Mouse (Mus musculus): ENCODE data around the gene Col19a1.
A peak's percentile ranks its signal among the peaks of the same experiment; 100 is the strongest.

Gene Col19a1

DNA sequence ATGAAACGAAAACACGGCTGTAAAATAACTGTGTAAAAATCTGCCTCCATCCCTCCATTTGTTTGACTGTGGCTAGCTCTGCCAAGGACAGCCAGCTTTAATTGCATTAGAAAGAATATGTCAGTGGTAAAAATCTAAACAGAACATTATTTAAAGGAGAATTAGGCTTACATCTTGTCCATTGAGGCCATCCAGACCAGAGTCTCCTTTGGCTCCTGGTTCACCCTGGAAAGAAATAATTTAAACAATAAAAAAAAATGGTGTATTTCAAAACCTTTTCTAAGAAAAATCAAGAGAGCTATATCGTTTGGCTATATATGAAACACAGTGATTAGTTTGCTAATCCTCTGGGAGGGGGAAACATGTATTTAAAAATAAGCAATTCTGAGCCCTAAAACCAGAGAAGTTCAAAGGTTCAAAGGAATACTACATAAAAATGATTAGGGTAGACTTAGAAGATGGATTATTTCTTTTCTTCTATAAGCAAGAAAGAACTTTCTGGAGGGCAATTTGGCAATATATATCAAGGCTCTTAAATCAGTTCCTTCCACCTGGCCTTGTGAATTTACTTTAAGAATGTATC, 125.9 kb downstream of the Col19a1 start:
- no peak for DNase-seq (ENCODE audit: low read depth, low spot score)

DNA sequence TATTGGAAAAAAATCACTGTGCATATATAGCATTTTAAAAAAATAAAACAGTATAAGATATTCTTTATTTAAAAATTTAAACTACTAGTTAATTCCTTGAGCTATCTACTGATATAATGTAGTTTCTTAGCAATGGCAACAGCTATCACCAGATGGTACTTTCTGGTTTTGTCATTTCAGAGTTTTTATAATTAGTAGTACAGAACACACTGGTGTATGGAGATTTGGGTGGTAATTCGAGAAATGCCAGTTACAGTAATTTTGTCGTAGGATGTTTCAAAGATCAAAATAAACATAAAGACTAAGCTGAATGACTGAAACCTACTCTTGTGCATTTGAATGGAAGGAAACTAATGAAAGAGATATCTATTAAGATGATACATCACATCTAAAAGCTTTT, 129.3 kb downstream of the Col19a1 start:
- no peak for DNase-seq (ENCODE audit: low read depth, low spot score)

DNA sequence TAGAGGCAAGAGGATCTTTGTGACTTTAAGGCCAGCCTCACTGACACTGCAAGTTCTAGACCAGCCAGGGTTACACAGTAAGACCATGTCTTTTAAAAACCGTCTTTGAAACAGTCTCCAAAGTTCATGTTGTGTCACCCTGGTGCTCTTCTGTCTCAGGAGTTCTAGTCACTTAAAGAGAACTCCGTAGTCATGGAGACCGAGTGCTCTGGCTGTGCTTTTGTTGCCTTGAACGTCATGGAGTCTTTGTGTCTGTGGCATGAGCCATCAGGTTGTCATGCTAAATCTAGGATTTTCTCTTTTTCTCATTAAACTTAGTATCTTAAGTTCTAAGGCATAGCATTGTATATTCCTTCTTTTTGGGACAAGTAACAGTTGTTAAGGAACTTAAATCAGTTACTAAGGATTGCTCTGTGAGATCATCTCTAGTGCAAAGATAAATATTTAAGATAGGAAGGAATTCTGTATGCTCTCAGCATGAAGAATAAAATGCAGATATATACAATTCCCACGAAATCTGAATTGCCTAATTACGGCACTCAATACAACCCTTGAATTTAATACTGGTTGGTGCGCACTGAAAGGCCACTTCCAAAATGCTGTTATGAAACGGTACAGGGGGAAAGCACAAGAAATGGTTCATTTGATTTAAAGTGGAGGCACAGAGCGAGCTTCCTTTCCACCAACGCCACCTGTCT, 134.6 kb downstream of the Col19a1 start:
- DNase-seq (ENCODE audit: low read depth, low spot score) = no peak

DNA sequence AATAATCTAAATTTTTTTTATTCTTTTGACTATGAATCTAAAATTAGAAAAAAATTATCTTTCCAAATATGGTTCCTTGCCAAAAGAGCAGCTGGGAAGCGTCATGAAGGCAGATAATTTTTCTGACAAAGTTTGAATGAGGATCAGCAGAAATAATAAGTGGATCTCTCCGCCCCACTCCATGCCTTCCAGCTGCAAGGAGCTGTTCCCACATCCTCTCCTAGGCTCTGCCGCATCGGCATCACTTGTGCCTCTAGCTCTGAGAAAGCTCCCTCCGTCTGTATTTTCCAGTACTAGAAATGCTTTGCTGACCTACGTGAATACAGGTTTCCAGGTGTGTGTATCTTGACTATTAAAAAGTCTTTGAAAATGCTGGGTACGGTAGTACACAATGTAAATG, 135.1 kb downstream of the Col19a1 start:
- no peak for DNase-seq (ENCODE audit: low read depth, low spot score)

DNA sequence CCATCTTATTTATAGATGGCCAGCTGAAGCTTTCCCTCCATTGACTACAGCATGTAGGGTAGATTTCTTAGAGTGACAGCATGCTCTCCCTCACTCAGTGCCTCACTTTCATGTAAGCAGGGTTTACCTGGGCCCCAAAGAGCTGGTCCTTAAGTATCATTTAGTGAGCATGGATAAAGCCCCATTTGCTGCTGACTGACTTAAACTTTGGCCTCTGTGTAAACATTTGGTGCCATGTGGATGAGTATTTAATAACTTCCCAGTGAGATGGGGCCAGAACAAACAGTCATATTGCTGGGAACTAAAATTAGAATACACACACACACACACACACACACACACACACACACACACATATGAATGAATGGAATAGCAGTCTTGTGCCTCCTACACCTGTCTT, 149.8 kb downstream of the Col19a1 start:
- no peak for DNase-seq (ENCODE audit: low read depth, low spot score)

DNA sequence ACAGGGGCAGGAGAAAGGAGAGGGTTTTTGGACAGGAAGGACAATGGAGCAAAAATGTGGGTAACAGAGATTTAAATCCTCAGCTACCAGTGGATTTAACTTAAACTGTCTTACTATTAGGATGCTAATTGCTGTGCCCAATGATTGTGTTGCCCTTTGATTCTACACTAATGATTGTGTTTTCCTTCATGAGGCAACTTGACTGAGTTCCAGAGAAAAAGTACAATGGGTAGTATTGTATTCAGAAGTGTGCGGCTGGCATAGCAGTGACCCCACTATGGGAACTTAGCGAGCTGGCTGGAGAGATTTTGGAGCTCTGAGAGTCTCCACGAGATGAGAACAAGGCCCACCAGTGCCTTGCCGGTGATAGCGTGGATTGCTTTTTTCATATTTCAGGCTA, 159.0 kb downstream of the Col19a1 start:
- DNase-seq (ENCODE audit: low read depth, low spot score) = no peak

DNA sequence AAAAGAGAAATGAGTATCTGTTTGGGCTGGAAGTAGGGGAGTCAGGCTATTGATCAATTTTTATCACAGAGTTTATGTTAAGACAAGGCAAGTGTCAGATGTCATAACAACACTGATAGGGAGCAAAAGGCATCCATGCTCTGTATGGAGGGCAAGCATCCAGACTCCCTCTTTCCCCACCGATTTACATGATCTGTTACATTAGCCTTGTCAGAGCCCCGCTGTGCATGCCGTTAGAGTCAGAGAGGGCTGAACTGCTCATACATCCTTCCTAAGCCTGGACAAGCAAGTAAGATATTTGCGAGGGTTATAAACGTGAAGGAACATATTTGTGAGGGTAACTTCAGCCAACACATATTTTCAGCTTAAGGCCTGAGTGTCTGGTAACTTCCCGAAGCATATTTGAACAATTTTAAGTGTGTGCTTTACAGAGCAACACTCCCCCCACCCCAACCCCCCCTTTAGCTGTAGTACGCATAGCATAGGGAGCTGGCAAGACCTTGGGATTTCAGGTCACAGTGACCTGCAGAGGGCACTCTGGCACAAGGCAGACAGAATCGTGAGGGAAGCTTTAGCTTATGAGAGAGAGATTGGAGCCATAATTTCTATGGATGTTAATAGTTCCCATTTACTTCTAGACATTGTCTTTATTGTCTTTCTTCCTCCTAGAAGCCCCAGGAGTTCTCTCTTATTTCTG, 209.0 kb downstream of the Col19a1 start:
- DNase-seq (ENCODE audit: low read depth, low spot score) = peak; percentile 16

DNA sequence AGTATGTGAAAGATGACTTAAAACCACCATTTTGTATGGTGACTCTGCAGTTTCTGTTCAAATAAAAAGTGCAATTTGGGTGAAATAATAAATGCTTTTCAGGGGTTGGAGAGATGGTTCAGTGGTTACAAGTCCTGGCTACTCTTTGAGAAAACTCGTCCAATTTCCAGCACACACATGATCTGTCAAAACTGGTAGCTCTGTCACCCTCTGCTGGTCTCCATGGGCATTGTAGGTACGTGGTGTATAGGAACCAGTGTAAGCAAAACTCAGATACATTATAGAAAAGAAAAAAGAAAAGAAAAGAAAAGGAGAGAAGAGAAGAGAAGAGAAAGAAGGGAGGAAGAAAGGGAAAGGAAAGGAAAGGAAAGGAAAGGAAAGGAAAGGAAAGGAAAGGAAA, 212.4 kb downstream of the Col19a1 start:
- peak; percentile 15 for DNase-seq (ENCODE audit: low read depth, low spot score)

DNA sequence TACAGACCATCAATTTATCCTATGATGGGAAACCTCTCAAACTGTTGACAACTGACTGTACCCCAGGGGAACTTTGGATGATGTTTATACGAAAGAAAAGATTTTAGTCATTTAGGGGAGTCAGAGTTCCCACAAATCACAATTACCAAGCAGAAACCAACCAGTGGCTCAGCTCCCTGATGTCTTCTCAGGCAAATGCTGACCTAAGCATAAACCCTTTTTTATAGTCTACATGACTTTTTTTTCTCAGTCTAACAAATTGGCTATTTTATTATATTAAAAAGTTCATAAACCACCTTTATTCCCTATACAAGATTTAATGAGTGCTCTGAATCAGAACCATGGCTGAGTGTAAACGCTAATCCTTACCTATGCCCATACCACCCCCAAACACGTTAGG, 213.6 kb downstream of the Col19a1 start:
- no peak for DNase-seq (ENCODE audit: low read depth, low spot score)

DNA sequence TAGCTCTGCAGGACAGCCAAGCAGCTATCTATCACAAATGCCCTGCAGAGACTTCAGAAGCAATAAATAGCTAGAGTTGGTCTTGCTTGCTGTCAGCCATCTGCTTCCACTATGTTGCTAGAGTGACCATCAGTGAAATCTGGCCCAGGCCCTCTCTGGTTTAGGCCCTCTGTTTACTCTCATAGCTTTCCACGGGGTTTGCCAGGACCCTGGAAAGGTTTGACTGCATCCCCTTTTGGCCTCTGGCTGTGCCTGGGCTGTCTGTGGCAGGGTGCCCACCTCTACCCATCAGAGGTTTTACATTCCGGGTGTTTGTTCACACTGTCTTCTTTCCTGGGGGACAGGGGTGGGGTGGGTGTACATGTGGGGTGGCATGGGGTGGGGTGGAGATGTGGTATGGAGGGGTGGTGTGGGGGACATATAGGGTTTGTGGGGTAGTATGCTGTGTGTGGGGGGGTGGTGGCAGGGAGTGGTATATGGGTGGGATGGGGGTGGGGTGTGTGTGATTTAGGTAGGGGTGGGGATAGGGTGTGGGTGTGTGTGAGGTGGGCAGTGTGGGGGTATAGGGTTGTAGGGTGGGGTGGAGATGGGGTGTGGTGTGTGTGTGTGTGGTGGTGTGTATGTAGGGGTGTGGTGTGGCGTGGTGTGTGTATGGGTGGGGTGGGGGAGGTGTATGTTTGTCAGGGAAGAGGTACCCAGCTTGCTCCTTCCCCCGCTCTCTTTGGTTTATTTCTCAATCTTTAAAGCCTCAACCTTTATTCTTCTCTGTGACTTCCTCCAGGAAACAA, 214.6 kb downstream of the Col19a1 start:
- DNase-seq (ENCODE audit: low read depth, low spot score) = no peak

DNA sequence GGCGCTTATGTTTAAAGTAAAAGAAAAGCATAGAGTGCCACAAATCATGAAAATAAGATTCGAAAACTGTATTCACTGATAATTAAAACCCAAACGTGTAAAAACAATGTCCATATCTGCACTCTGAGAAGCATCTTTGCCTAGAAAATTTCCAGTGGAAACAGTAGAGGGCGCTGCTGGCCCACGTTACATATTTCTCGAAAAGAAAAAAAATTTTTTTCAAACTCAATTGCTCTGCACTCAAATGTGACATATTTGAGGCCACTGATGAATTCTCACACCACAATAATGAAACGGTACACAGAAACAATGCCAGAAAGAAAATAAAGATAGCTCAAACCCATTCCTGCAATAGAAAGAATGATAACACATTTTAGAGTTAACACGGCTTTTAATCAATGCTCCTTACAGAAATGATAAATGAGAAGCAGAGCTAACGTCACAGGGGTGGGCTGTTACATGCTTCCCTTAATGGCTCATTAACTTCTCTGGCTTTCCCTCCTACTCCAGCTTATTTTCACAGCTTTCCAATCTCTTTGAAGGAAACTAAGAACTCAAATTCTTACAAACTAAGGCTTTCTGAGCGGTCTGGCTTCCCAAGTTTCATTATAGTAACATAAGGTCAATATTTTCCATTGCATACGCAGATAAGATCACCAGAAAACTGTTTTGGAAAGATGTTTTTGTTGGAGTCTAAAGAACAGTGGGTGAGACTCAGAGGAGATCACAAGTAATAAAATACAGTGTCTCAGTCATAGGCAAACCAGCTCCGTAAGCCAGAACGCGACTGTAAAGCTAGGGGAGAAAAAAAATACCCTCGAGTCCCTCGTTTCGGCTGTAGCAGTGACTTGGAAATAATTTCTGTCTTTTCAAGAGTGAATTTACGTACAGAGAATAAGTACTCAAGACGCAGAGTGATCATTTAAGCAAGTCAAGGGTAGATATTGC, 219.4 kb downstream of the Col19a1 start:
- no peak for DNase-seq (ENCODE audit: low read depth, low spot score)

DNA sequence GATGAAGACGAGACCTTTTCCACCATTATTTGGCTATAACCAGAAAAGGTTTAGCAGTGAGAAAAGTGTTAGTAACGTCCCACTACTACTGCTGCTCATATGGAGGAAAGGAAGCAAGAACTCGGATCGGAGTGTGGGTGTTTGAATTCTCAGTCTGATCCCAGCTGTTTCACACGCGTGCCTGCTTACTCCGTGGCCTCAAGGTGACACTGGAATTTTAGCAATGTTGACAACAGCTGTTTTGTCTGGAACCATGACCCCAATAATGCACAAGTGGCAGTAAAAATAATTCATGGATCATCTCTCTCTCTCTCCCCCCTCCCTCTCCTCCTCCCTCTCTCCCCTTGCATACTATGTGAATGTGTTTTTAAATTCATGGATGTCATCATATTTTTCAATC, 222.5 kb downstream of the Col19a1 start:
- no peak for DNase-seq (ENCODE audit: low read depth, low spot score)

DNA sequence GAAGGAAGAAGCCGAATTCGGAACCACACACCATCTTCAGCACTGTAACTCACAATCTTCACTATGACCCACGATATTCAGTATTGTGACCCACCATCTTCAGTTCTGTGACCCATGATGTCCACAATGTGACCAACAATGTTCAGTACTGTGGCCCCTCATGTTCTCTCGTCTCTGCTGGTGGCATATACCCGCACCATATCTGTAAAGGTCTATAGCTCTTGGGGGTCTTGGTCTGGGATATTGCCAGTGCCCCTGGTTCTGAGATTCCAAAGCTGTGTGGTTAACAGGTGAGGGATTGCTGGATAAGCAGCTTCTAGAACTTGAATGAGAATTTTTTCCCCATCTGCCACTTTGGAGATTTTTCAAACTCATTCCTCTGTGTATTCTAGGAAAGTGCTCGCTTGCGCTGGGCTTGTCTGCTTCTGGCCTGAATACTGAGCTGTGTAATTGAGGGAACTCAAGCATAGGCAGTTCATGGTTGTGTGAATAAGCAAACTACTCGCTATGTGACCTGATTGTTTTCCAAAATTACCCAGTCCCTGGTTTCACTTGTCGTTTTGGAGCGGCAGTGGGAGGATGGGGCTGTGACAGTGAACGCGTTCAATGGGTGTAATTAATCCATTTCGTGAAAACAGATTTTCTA, 225.2 kb downstream of the Col19a1 start:
- peak; percentile 18 for DNase-seq (ENCODE audit: low read depth, low spot score)

DNA sequence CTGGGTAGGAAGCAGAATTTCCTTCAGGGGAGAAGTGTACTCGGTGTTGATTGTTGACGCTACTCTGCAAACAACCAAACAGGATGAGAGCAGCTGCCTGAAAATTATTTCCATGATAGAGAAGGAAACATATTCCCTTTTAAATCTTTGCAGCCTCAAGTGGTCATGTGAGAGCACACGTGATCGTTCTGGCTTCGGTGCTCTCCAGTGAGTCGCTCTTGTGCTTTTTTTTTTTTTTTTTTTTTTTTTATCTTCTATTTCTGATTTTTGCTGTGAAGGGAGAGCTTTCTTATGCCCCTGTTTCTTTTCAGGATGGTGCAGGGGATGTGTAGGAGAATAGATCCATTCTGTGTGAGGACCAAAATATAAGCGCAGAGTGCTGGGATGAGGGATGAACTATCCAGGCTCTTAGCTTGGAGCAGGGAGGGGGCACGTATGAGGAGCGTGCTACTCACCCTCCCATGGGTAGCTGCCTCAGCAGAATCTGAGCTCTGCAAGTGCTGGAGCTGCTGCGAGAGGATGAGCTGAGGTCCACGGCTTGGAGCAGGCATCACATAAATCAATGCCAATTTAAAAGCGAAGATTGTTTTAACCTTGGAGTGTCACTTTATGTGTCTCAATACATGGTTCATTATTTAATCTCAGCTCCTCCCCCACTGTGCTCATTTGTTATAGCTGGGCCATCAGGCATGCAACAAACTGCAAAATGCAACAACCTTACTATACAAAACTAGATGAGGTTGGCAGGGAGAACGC, 237.6 kb downstream of the Col19a1 start:
- DNase-seq (ENCODE audit: low read depth, low spot score) = no peak

DNA sequence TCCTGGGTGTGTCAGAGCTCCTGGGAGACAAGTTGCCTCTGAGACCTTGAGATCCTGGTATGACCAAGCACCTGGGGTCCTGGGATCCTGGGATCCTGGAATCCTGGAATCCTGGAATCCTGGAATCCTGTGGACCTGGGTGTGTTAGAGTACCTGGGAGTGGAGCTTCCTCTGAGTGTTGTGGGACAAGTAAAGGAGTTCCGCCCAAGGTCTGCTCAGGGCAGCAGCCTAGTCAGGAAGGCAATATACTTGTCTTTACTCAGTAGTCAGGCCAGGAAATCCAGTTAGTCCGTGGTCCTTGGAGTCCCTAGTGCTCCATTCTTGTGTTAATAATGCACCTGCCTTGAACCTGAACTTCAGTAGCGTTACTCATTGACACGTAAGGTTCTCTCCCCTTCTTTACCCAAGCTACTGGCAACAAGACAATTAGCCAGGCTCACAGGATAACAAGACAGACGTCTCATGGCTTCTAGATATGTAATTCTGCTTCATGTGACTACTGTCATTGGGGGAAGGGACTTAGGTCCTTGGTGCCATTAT, 239.6 kb downstream of the Col19a1 start:
- no peak for DNase-seq (ENCODE audit: low read depth, low spot score)

DNA sequence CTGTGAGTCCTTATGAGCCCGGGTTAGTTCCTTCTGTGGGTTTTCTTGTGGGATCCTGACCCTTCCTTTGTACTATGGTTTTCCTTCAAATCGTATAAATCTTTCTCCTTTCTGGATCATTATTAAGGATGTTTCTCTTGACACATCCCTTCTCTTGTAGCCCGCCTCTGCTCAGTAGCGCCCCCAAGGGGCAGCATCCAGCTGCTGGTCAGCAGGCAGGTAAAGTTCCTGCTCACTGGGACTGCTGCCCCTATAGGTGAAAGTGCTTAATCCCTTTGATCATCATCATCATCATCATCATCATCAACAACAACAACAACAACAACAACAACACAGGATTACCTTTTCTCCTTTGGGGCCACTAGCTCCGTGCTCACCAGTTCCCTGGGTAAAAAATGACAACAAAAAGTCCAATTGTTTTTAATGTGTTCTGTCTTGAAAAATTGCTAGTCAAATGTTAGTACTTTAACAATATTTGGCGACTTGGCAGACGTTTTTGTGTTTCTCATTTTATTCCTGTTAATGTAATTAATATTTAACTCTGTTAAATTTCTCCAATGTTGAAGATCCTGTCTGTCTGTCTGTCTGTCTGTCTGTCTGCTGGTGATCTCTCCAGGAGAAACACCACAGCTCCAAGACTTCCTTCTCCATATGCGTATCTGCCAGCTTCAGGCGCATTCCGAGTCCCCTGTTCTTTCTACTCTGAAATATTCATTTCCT, 249.6 kb downstream of the Col19a1 start:
- no peak for DNase-seq (ENCODE audit: low read depth, low spot score)

DNA sequence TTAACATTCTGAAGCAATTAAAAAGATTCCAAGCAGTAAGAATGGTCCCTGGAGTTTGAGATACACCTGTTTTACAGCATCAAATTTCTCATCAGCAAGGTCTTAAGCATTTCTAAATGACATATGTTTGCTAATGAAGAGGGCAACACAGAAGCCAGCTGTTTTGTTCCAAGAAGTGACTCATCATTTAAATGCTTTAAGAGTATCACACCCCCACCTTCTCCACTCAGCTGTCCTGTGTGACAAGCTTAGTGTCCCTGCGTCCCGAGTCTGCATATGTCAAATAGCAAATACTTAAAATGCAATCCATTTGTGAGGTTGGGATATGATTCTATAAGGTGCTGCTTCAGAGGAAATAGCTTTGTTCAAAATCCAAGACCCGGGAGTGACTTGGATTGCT, 251.2 kb downstream of the Col19a1 start:
- no peak for DNase-seq (ENCODE audit: low read depth, low spot score)

DNA sequence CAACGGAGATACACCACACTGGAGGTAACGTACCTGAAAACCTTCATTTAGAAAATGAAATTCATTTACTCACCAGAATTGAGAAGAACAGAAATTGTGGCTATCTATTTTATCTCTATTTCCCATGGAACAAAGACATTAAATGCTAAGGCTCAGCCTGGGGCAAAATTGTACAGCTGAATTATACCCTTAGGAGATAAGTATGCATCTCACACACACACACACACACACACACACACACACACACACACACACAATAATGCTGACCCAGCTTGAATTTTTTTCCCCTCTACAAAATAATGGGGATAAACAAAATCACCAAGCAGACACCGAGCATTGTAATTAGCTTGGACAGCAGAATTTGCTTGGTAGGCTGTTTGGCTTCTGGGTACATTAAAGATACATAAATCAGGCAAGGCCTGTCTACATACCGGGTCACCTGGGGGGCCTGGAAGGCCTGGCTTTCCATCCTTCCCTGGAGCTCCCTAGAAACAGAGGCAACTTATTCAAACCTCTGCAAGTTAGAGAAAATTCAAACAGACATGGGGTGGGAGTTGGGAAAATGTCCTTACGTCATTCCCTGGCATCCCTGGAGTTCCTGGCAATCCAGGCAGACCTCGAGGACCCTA, 270.2 kb downstream of the Col19a1 start:
- DNase-seq (ENCODE audit: low read depth, low spot score) = no peak

DNA sequence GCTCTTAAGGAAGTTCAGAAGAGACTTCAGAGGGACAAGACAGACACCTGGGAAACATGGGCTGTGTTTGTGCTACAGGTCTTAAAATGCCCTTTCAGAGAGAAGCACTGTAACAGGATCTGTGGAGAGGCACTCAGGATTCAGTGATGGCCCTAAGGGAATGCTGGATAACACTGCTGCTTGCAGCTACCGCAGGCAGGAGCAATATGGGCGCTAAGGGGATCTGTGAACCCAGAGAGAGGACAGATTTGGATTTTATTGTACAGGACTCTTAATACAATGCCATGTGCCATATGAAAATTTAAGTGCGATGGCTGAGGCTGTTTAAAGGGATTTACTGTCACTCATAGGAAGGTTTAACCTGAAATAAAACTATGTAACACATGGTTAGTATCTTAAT, 270.8 kb downstream of the Col19a1 start:
- DNase-seq (ENCODE audit: low read depth, low spot score) = no peak

Measured in retina, adult 2 months (tissue).